Mouse (Mus musculus): ENCODE measurements around the gene Gm29427.

DNA sequence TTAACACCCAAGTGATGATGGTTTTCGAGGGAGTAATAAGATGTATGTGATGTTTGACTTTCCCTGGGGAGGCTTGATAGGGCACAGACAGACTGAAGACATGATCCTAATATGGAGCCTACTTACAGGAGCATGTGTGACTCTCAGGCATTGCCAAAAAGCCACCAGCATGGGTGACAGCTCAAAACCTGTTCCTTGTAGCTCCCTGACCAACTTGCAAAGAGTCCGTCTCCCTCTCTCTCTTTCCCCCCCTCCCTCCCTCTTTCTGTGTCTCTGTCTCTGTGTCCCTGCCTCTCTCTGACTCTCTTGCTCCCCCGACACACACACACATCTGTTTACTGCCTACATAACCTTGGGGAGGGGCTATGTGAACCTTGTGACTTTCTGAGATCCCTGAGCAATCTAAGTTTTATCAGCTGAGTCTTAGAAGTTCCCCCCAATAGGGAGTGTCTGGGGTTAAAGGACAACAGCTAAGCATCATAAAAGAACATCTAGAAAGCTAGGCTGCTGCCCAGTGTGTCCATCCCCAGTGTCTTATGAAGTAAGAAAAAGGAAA is 23.0 kb upstream of the Gm29427 start:
- TF ChIP-seq POLR2A (IDR thresholded peaks at IDR 0.05; ENCODE audit: control insufficient read depth, low read depth, low read length) (no peak), CTCF (IDR thresholded peaks at IDR 0.05; ENCODE audit: control insufficient read depth, insufficient read depth, insufficient replicate concordance, low read depth, low read length) (no peak)
